Mouse (Mus musculus): ENCODE data around the gene Aph1b. TPM values are rescaled to one million over a fixed set of nuclear protein-coding genes. Genes with fewer than 3 reads are reported as not detected.
A peak's percentile ranks its signal among the peaks of the same experiment; 100 is the strongest.
"Not testable (repeated sequence)": the region's sequence is repeated elsewhere in the genome, so short reads cannot be mapped to it uniquely, and the experiment has no call there.

Gene Aph1b
- 16.5 and 18.0 TPM in 2 replicates for polyA plus RNA-seq (2016; fragmentation: Nextera tagmentation; extraction: Ambion mirVana)

GRCm38 (mm10) chr9:66795464-66796324, at the start of gene Aph1b:
TSS of gene Aph1b (minus strand) at chr9:66795490.
- no peaks in the 10 kb centered on the region for H3K36me3 ChIP-seq
- peak within 1 kb of the TSS; percentile 77; the same call in 1 of the 2 replicates for H3K27ac ChIP-seq
- WGBS: under 1% methylated on average over 42 of the region's 42 CpGs
- H3K4me3 ChIP-seq: peak within 1 kb of the TSS; percentile 68
- H3K4me2 ChIP-seq (replicated peaks): peak within 1 kb of the TSS; percentile 74
- no peaks in the 10 kb centered on the region for H3K9me3 ChIP-seq
- peak within 1 kb of the TSS; percentile 86 for H3K9ac ChIP-seq
- ATAC-seq (ENCODE audit: low FRiP score, low read depth): peak; percentile 99
- H3K27me3 ChIP-seq (replicated peaks): no peaks in the 10 kb centered on the region
- peaks cover 9% of the 10 kb centered on the region; the same call in 1 of the 2 replicates for H3K4me1 ChIP-seq

GRCm38 (mm10) chr9:66835097-66835480, 39.8 kb upstream of the Aph1b start:
- Histone ChIP-seq H3K27me3 (replicated peaks) (peaks cover 7% of the 10 kb centered on the region; the same call in 1 of the 2 replicates), H3K4me3 (peak overlapping the region; percentile 49), H3K4me1 (peaks cover 14% of the 10 kb centered on the region; the same call in 1 of the 2 replicates), H3K27ac (no peak overlapping the region), H3K9ac (peak overlapping the region; percentile 35; the same call in 1 of the 2 replicates), H3K36me3 (no peaks in the 10 kb centered on the region), H3K4me2 (replicated peaks) (peak overlapping the region; percentile 95), H3K9me3 (no peaks in the 10 kb centered on the region)
- peak; percentile 81 for ATAC-seq (ENCODE audit: low FRiP score, low read depth)
- under 1% methylated on average over 24 of the region's 24 CpGs for WGBS

- Histone ChIP-seq H3K9me3 (no peaks in the 10 kb centered on the region), H3K4me2 (replicated peaks) (peak within 1 kb of the TSS; percentile 95), H3K9ac (peak within 1 kb of the TSS; percentile 49), H3K27me3 (replicated peaks) (peaks cover 7% of the 10 kb centered on the region; the same call in 1 of the 2 replicates), H3K4me1 (peaks cover 14% of the 10 kb centered on the region; the same call in 1 of the 2 replicates), H3K27ac (no peak within 1 kb of the TSS), H3K36me3 (no peaks in the 10 kb centered on the region), H3K4me3 (peak within 1 kb of the TSS; percentile 49)
- under 1% methylated on average over 58 of the region's 58 CpGs for WGBS
- ATAC-seq (ENCODE audit: low FRiP score, low read depth): peak; percentile 99
Measured at GRCm38 (mm10) chr9:66834318-66835096, 39.2 kb upstream of the Aph1b start, which contains the start of gene Aph1c. TSS of gene Aph1c (minus strand) at chr9:66834726.

GRCm38 (mm10) chr9:66833851-66834250, 38.6 kb upstream of the Aph1b start:
- Histone ChIP-seq H3K4me3 (peak overlapping the region; percentile 49), H3K27me3 (replicated peaks) (peaks cover 7% of the 10 kb centered on the region; the same call in 1 of the 2 replicates), H3K9ac (peak overlapping the region; percentile 49), H3K4me1 (peaks cover 14% of the 10 kb centered on the region; the same call in 1 of the 2 replicates), H3K27ac (no peak overlapping the region), H3K36me3 (no peaks in the 10 kb centered on the region), H3K9me3 (no peaks in the 10 kb centered on the region), H3K4me2 (replicated peaks) (peak overlapping the region; percentile 95)
- ATAC-seq (ENCODE audit: low FRiP score, low read depth): no peak
- 16% methylated on average over 7 of the region's 7 CpGs for WGBS

GRCm38 (mm10) chr9:66832366-66832908, 37.1 kb upstream of the Aph1b start:
- Histone ChIP-seq H3K4me1 (peaks cover 14% of the 10 kb centered on the region; the same call in 1 of the 2 replicates), H3K4me2 (replicated peaks) (no peak overlapping the region), H3K27ac (no peak overlapping the region), H3K9me3 (no peaks in the 10 kb centered on the region), H3K36me3 (no peaks in the 10 kb centered on the region), H3K9ac (no peak overlapping the region), H3K27me3 (replicated peaks) (peaks cover 7% of the 10 kb centered on the region; the same call in 1 of the 2 replicates), H3K4me3 (no peak overlapping the region)
- WGBS: 69% methylated on average over 4 of the region's 4 CpGs
- ATAC-seq (ENCODE audit: low FRiP score, low read depth): no peak

- H3K36me3 ChIP-seq: no peaks in the 10 kb centered on the region
- H3K9ac ChIP-seq: no peak overlapping the region
- no peaks in the 10 kb centered on the region for H3K9me3 ChIP-seq
- no peaks in the 10 kb centered on the region for H3K4me1 ChIP-seq
- 52% methylated on average over 1 of the region's 1 CpGs for WGBS
- ATAC-seq (ENCODE audit: low FRiP score, low read depth): no peak
- H3K27me3 ChIP-seq (replicated peaks): no peaks in the 10 kb centered on the region
- no peak overlapping the region for H3K4me2 ChIP-seq (replicated peaks)
- H3K27ac ChIP-seq: no peak overlapping the region
- H3K4me3 ChIP-seq: no peak overlapping the region
Measured at GRCm38 (mm10) chr9:66825990-66826389, 30.7 kb upstream of the Aph1b start.

- H3K4me3 ChIP-seq; H3K27me3 ChIP-seq (replicated peaks); H3K9me3 ChIP-seq; H3K9ac ChIP-seq; H3K36me3 ChIP-seq; H3K4me2 ChIP-seq (replicated peaks); ATAC-seq (ENCODE audit: low FRiP score, low read depth); H3K27ac ChIP-seq; H3K4me1 ChIP-seq: not testable (repeated sequence)
- 76% methylated on average over 2 of the region's 5 CpGs for WGBS
Measured at GRCm38 (mm10) chr9:66822255-66822654, 27.0 kb upstream of the Aph1b start.

GRCm38 (mm10) chr9:66820996-66821395, 25.7 kb upstream of the Aph1b start:
- no peaks in the 10 kb centered on the region for H3K4me1 ChIP-seq
- WGBS: 83% methylated on average over 5 of the region's 5 CpGs
- H3K36me3 ChIP-seq: no peaks in the 10 kb centered on the region
- H3K4me3 ChIP-seq: no peak overlapping the region
- no peaks in the 10 kb centered on the region for H3K9me3 ChIP-seq
- no peak overlapping the region for H3K27ac ChIP-seq
- H3K27me3 ChIP-seq (replicated peaks): no peaks in the 10 kb centered on the region
- no peak overlapping the region for H3K9ac ChIP-seq
- ATAC-seq (ENCODE audit: low FRiP score, low read depth): no peak
- no peak overlapping the region for H3K4me2 ChIP-seq (replicated peaks)

GRCm38 (mm10) chr9:66813392-66813791, 18.1 kb upstream of the Aph1b start:
- ATAC-seq (ENCODE audit: low FRiP score, low read depth): no peak
- Histone ChIP-seq H3K4me2 (replicated peaks) (no peak overlapping the region), H3K9me3 (no peaks in the 10 kb centered on the region), H3K4me1 (no peaks in the 10 kb centered on the region), H3K4me3 (no peak overlapping the region), H3K27me3 (replicated peaks) (no peaks in the 10 kb centered on the region), H3K27ac (no peak overlapping the region), H3K9ac (no peak overlapping the region), H3K36me3 (no peaks in the 10 kb centered on the region)
- 18% methylated on average over 2 of the region's 2 CpGs for WGBS

GRCm38 (mm10) chr9:66805951-66806350, 10.7 kb upstream of the Aph1b start:
- WGBS: under 1% methylated on average over 31 of the region's 37 CpGs

GRCm38 (mm10) chr9:66801947-66802346, 6.7 kb upstream of the Aph1b start:
- H3K4me1 ChIP-seq: no peaks in the 10 kb centered on the region
- no peaks in the 10 kb centered on the region for H3K9me3 ChIP-seq
- no peak overlapping the region for H3K9ac ChIP-seq
- 52% methylated on average over 12 of the region's 12 CpGs for WGBS
- ATAC-seq (ENCODE audit: low FRiP score, low read depth): no peak
- H3K27ac ChIP-seq: no peak overlapping the region
- no peaks in the 10 kb centered on the region for H3K36me3 ChIP-seq
- H3K4me3 ChIP-seq: no peak overlapping the region
- no peak overlapping the region for H3K4me2 ChIP-seq (replicated peaks)
- H3K27me3 ChIP-seq (replicated peaks): peaks cover 16% of the 10 kb centered on the region

More at GRCm38 (mm10) chr9:66805951-66806350, 10.7 kb upstream of the Aph1b start:
- not testable (repeated sequence) for H3K4me1 ChIP-seq; H3K36me3 ChIP-seq; H3K9me3 ChIP-seq; H3K27ac ChIP-seq; ATAC-seq (ENCODE audit: low FRiP score, low read depth)
- 0 out of 2 replicates have a peak overlapping the region, but pooled peaks have one; percentile 48 for H3K9ac ChIP-seq
- H3K4me2 ChIP-seq (replicated peaks): peak overlapping the region; percentile 55
- peak overlapping the region; percentile 29 for H3K4me3 ChIP-seq
- H3K27me3 ChIP-seq (replicated peaks): peaks cover 19% of the 10 kb centered on the region
